Mouse (Mus musculus) gastrocnemius, postnatal 25 days (tissue): Measurements from ENCODE around the gene Serp1. TPM values are rescaled to one million over a fixed set of nuclear protein-coding genes. Genes with fewer than 3 reads are reported as not detected.
"Not testable (repeated sequence)": the region's sequence is repeated elsewhere in the genome, so short reads cannot be mapped to it uniquely, and the experiment has no call there.

ENCODE experiments used
- DNase-seq: peaks from one replicate; pipeline ENCODE4 v3.0.0; 2022
- total RNA-seq, 2 experiments: library from RNA; stranded (reverse); gene quantifications; 1 replicate in 1 of 2; 2 replicates in 1 of 2; pipeline ENCODE4 v1.2.3; 2021

Serp1 gene
- total RNA-seq, 2 experiments from 2014 or later = 7.5 to 10.1 TPM

DNA sequence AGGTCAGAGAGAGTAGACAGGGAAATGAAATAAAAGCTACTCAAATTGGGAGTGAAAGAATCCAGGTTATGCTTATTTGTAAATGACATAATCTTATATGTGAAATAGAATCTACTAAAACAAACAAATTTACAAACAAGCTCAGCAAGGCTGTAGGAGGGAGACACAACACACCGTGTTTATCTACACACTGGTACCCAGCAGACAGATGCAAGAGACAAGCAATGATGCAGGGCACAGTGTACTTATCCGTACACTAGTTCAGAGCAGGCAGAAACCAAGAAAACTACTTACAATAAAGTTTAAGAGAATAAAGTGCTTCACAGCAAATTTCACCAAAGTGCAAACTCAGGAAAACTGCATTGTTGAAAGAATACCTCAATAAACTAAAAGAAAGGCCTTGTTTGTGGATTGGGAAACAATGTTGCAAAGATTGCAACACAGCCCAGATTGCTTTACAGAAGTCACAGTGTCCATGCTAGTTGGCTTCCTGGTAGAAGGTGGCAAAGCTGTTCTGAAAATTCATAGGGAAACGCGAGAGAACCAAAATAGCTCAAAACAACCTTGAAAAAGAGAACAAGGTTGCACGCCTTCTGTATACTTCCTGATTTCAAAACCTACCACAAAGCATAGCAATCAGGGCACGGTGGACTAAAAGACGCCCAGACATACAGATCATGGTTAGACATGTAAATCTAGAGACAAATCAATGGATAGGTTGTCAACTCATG is 17.5 kb downstream of the Serp1 start:
- DNase-seq = no peak

DNA sequence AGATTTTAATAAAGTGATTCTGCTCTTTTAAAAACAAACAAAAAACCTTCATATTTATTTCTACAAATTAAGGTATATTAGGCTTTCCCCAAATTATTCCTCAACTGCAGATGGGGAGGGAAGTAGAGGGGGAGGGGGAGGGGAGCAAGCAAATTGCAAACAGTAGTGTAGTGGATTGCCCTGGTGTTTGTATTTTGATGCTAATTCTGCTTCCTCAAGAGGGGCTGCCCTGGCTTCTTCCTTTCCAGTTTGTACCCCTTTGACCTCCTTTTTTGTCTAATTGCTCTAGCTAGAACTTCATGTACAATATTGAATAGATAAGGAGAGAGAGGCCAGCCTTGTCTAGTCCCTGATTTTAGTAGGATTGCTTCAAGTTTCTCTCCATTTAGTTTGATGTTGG is 21.0 kb downstream of the Serp1 start:
- DNase-seq = no peak

- no peak for DNase-seq
Measured at GRCm38 (mm10) chr3:58503720-58504333, 21.9 kb downstream of the Serp1 start.

DNA sequence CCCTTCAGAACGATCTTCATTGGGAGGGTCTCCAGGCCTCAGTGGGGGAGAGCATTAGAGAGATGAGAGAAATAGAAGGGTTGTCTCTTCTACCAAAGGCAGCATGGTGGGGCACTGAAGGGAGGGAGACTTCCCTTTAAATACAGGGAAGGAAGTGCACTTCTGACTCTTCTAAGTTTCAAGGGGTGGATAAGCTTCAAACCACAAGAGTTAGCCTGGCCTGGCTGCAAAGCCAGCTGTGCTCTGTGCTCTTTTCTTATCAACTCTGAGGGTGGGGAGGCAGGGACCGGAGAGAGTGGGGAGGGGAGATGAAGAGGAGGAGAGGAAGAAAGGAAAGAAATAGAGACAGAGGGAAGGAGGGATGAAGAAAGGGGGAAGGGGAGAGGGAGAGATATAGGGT is 23.7 kb downstream of the Serp1 start:
- DNase-seq = no peak

- no peak for DNase-seq
Measured at GRCm38 (mm10) chr3:58493621-58494020, 32.1 kb downstream of the Serp1 start.

- DNase-seq = no peak
Measured at GRCm38 (mm10) chr3:58490787-58491186, 34.9 kb downstream of the Serp1 start.

DNA sequence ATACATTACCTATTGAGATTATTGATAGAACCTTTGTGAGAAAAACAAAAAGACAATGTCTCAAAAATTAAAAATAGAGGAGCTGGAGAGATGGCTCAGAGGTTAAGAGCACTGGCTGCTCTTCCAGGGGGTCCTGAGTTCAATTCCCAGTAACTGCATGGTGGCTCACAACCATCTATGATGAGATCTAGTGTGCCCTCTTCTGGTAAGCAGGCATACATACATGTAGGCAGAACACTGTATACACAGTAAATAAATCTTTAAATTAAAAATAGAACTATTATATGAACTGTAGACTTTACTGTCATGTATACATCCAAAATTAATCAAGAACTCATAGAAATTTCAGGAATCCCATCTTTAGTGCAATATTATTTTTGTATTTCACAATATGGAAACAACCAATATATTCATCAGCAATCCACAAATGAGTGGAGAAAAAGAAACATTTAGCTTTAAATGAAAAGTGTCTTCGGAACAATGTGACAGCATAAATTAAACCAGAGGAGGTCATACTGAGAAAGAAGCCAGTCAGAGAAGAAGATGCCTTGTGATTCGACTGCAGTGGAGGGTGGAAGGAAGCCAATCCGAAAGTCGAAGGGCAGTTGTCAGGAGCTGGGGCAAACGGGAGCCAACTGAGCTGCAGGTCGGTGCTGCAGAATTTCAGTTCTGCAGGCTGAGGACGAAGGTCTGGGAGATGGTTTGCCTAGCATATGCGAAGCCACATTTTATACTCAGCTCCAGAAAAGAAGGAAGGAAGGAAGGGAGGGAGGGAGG is 37.5 kb downstream of the Serp1 start:
- DNase-seq = no peak

GRCm38 (mm10) chr3:58487121-58487520 is 38.6 kb downstream of the Serp1 start:
- no peak for DNase-seq

DNA sequence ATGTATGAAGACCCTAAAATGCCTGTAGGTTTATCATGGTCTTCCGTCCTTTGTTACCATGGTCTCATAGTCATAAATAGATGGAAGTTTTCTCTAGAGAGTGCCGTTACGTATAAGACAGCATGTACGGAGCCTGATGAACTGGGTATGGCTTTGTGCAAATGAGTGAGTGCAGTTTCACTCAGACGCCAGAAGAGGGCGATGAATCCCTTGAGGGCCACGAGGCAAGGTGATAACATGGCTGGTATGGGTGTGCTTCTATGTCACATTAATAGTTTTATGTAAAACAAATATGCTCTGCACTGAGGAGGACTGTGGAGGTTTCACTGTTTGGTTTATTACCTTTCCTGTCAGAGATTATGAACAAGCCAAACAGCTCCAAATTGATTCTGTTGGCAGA is 39.8 kb downstream of the Serp1 start:
- no peak for DNase-seq

- no peak for DNase-seq
Measured at GRCm38 (mm10) chr3:58478755-58479455, 46.8 kb downstream of the Serp1 start.

DNA sequence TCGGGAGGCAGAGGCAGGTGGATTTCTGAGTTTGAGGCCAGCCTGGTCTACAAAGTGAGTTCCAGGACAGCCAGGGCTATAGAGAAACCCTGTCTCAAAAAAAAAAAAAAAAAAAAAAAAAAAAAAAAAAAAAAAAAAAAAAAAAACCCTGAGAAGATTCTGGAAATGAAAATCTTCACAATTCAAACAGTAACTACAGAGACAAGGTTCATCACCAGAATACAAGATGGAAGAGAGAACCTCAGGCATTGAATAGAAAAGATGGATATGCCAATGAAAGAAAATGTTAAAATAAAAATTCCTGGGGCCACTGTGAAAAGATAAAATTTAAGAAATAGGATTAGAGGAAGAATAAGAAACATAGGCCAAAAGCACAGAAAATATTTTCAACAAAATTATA is 50.4 kb downstream of the Serp1 start:
- not testable (repeated sequence) for DNase-seq

Other genes with a start within 250 kb of the Serp1 start
- 10 to 100 TPM; 19.6 to 20.5 TPM for gene Tsc22d2, start 111.2 kb downstream of the Serp1 start, total RNA-seq
- gene Eif2a, start 71 bp downstream of the Serp1 start, total RNA-seq = 10 to 100 TPM; 38.7 to 41.2 TPM
- 100 to 1,000 TPM; 112 to 114 TPM for gene Selenot, start 50.7 kb upstream of the Serp1 start, total RNA-seq
- not detected for gene Erich6, start 111.3 kb upstream of the Serp1 start, total RNA-seq
- gene Siah2, start 166.5 kb upstream of the Serp1 start, total RNA-seq = 1 to 10 TPM; 9.0 to 9.5 TPM